Mouse (Mus musculus) kidney, adult 18-20 months (tissue): Measurements from ENCODE around the gene Dmpk.

Source experiments
- DNase-seq: peaks from one replicate; pipeline ENCODE4 v3.0.0; 2021

Gene Dmpk

DNA sequence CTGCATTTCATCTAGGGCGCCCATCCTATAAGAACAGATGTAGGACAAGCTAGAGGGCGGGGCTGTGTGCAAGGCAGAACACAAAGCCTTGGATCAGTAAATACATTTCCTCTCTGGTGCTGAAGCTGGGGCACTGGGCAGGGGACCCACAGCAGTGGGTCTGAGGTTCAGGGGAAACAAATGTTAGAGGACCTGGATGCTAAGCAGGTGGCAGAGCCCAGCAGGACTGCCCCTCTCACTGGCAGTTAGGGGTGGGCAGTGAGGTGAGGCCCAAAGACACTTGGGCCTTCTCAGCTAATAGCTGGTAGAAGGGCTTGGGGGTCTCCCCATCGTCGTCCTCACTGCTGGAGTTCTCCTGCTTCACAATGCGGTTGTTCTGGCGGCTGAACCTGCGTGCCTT lies 15.2 kb downstream of the Dmpk start:
- no peak for DNase-seq

DNA sequence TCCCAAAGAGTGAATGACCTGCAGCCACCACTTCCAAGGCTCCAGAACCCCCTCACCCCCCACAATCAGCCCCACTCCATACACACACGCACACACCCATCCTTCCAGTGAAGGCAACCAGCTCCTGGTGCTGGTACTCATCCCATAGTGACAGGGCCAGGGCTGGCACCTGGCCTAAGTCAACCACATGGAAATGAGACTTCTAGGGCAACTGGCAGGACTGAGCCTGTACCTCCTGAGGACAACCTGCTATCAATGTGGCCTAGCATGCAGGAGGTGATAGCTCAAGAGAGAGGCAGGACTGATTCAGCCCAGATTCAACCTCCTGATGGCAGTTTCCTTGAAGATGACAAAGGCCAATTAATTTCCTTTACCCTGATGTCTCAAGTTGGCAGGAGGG lies 16.6 kb downstream of the Dmpk start:
- no peak for DNase-seq

- no peak for DNase-seq
Measured at GRCm38 (mm10) chr7:19103741-19104140, 20.1 kb downstream of the Dmpk start.

- DNase-seq: no peak
Measured at GRCm38 (mm10) chr7:19104486-19104885, 20.8 kb downstream of the Dmpk start.

DNA sequence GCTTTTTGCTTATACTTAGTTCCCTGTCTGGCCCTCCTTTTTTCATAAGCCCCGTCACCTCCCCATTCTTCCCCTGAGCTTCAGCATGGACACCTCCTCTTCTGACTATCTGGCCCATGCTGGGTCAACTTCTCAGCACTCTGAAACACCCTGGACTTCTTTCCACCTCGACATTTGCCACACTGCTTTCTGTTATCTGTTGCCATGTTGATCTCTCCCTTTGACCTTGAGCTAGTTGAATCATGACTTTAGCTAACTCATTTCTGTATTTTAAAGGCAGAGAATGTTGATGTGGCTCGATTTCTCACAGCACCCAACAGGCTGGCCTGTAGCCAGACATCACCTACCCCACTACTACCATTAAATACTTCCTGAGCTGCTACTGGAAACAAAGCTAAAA lies 23.8 kb downstream of the Dmpk start:
- DNase-seq: no peak

- DNase-seq: no peak
Measured at GRCm38 (mm10) chr7:19109565-19109964, 25.9 kb downstream of the Dmpk start.

GRCm38 (mm10) chr7:19118028-19118771 lies 34.6 kb downstream of the Dmpk start, which contains the start of gene Gm4969:
Gene Gm4969 (minus strand): TSS chr7:19118368.
- peak; percentile 53 for DNase-seq

GRCm38 (mm10) chr7:19119083-19119482 lies 35.4 kb downstream of the Dmpk start:
- no peak for DNase-seq

GRCm38 (mm10) chr7:19119631-19120429 lies 36.2 kb downstream of the Dmpk start, which contains the start of gene Fbxo46:
Gene Fbxo46 (plus strand): TSS chr7:19119859.
- peak; percentile 91 for DNase-seq

DNA sequence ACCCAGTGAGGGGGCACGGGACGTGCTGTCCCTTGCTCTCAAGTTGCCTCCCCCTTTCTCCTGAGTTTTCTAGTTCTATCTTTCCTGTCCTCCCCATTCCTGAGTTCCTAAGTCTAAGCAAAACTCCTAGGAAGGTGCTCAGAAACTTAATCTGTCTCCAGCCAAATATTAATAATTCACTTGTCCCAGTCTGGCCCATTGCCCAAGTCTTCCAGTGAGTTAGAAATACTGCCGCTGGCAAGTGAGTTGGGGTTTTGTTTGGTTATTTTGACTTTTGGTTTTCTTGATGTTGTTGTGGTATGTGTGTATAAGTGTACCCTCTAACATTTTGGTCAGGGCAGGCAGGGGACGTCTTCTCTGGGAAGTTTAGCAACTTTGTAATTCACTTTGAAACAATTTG lies 38.0 kb downstream of the Dmpk start:
- DNase-seq: peak; percentile 43

DNA sequence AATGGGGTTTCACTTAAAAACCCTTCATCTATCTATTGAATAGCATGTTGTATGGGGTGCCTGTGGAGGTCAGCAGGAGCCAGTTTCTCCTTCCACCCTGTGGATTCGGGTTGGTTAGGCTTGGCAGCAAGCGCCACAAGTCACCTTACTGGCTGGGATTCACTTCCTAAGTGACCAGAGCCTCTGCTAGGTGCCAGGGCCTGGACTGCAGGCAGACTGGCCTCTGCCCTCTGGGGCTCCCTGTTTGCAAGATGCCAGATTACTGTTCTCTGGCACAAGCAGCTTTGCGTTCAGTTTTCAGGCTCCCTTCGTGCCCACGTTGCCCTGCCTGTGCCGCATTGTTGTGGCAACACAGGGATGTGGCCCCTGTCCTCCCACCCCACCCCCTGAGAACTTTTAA lies 41.1 kb downstream of the Dmpk start:
- peak; percentile 31 for DNase-seq

- DNase-seq: no peak
Measured at GRCm38 (mm10) chr7:19127744-19128143, 44.1 kb downstream of the Dmpk start.

- DNase-seq: no peak
Measured at GRCm38 (mm10) chr7:19129396-19129795, 45.7 kb downstream of the Dmpk start.

DNA sequence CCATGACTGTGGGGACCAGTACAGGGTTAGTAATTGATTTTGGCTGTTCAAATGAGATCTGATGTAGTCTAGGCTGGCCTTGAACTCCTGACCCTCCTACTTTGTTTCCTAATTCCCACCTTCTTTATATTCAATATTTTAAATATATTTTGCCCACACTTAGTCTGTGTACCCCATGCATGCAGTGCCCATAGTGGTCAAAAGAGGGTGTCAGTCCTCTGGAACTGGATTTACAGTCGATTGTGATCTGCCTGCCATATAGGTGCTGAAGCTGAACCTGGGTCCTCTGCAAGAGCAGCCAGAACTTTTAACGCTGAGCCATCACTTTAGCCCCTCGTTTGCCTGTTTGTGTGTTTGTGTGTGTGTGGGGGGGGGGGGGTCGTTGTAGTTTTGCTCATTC lies 47.0 kb downstream of the Dmpk start:
- no peak for DNase-seq

GRCm38 (mm10) chr7:19131324-19131848 lies 47.7 kb downstream of the Dmpk start:
- peak; percentile 95 for DNase-seq

GRCm38 (mm10) chr7:19136168-19136567 lies 52.5 kb downstream of the Dmpk start:
- DNase-seq: no peak

- DNase-seq: no peak
Measured at GRCm38 (mm10) chr7:19136673-19137334, 53.2 kb downstream of the Dmpk start.

DNA sequence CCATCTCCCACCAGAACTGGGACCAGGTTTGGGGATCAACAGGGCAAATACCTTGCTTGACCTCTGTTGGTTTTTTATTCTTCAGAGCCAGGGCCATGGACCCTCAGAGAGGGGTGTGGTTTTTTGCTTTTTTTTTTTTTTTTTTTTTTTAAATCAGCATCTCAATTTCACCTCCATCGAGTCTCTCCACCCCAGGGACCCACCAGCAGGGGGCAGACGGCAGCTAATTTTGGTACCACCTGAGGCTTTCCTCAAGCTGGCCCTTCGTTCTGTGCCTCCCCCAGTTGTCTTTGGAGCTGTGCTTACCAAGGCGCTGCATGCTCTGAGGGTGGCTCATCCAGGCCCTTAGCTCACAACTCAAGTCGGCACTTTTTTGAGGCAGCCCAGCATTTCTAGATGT lies 53.7 kb downstream of the Dmpk start:
- DNase-seq: peak; percentile 58
